Mouse (Mus musculus) central nervous system, embryonic 18 days (tissue): ENCODE results near the gene Celsr1. TPM values are rescaled to one million over a fixed set of nuclear protein-coding genes. Genes with fewer than 3 reads are reported as not detected.

Source experiments
- polyA plus RNA-seq: library from polyadenylated mRNA; depleted of rRNA; stranded (reverse); fragments of >200 nt; gene quantifications from 2 replicates; pipeline ENCODE4 v1.2.3, GENCODE M21; 2012; rRNA removed

Gene Celsr1
- polyA plus RNA-seq, result 5.2 and 5.8 TPM in 2 replicates

GRCm38 (mm10) chr15:86033191-86033841 lies at the start of gene Celsr1:
TSS of gene Celsr1 (minus strand) at chr15:86033777.

GRCm38 (mm10) chr15:86057413-86057812 lies 23.8 kb upstream of the Celsr1 start, which contains the start of gene Gramd4:
TSS of gene Gramd4 (plus strand) at chr15:86057695.

DNA sequence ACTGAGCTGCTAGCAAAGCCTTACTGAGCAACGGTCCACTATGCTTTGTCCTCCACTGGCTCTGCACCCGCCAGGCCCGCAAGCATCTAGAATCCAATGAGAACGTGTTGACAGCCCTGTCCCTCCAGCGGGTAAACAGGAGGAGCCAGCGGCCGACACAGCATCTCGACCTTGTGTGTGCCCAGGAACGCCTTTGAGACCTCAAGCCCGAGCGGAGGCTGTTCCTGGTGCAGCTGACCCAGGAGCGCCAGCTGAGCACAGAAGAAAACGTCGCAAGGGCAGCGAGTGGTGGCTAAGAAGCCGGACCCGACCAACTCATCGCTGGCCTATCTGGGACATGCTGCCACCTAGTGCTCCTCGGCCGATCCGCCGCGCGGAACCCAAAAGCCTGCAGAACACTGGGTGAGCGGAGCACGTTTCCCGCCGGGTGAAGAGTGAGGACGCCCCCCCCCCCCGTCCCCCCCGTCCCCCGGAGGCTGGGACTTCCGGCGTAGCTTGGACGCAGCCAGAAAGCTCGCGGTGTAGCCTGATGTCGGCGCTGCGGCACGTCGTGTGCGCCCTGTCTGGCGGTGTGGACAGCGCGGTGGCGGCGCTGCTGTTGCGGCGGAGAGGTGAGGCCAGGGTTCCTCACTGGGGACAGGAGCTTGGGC lies 154.6 kb downstream of the Celsr1 start, which contains the start of gene Trmu:
Gene Trmu, plus strand, starts transcription at position 465 of the 650 bp plus-strand sequence.

GRCm38 (mm10) chr15:85859490-85860031 lies 174.0 kb downstream of the Celsr1 start, which contains the start of gene Gtse1:
TSS of gene Gtse1 (plus strand) at chr15:85859745.

Other genes starting within 250 kb of the Celsr1 start
- 19.9 and 20.0 TPM in 2 replicates for gene Cdpf1, start 222.1 kb downstream of the Celsr1 start, polyA plus RNA-seq
- gene Pkdrej, start 212.0 kb downstream of the Celsr1 start, polyA plus RNA-seq, result 0.12 TPM in 2 replicates
- 3.0 and 4.2 TPM in 2 replicates for gene Ttc38, start 201.5 kb downstream of the Celsr1 start, polyA plus RNA-seq
- gene Gtse1, start 174.0 kb downstream of the Celsr1 start, polyA plus RNA-seq, result 4.8 and 5.1 TPM in 2 replicates
- 74.2 and 76.2 TPM in 2 replicates for gene Trmu, start 154.5 kb downstream of the Celsr1 start, polyA plus RNA-seq
- 65.3 and 67.1 TPM in 2 replicates for gene Gramd4, start 23.9 kb upstream of the Celsr1 start, polyA plus RNA-seq
- 24.1 and 26.1 TPM in 2 replicates for gene Cerk, start 152.4 kb upstream of the Celsr1 start, polyA plus RNA-seq
- 15.8 and 15.9 TPM in 2 replicates for gene Tbc1d22a, start 180.7 kb upstream of the Celsr1 start, polyA plus RNA-seq